Comparison of ENCODE assay signal across 8 mouse cellular contexts in the genomic region with DNA sequence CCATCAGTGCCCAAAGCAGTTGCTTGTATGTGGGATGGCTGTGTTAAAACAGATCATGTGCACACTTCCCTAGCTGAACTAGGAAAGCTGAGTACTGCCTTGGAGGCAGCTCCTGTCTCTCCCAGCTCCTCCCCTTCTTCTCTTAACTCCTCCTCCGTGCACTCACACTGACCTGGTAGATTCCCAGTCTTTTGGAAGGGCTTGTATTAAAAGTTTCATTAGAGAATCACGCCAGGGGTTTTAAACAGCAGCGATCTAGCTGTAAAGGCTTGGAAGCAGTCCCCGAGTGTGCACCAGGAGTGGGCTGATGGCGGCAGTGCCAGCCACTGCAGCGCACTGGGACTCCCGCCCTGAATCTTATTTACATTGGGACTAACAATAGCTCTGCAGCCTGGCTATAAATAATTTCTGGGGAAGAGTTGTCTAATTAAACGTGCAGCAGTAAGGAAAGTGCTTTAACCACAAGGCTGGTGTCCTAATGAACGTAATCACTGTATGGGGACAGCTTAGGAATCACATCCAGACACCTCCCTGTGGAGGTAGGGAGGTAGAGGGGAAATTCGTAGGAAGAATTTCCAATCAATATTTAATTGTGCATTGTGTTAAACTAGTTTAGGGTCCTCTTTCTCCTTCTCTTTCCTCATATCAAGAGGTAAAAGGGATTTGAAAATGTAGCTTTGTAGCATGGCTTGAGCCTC.
DNase-seq lines count a peak whose midpoint lies in the region; ATAC-seq lines count a peak whose summit lies in the region.

No protein-coding gene starts in this region.

- WGBS in heart, embryonic 15.5 days = 30% methylated on average over 10 of the region's 10 CpGs
- WGBS in stomach, embryonic 14.5 days = 17% methylated on average over 10 of the region's 10 CpGs

- intact Hi-C loops in left cerebral cortex, postnatal 10 days (cut with DNase I) = loop anchor here (5.0 kb wide), 1 partner anchor 66 kb away; no protein-coding TSS in a partner anchor

- H3K27ac ChIP-seq in heart, embryonic 15.5 days = peak overlapping the region; percentile 23; the same call in 1 of the 2 replicates
- H3K27ac ChIP-seq in stomach, embryonic 14.5 days (ENCODE audit: low read length) = no peak overlapping the region

- no peaks in the 10 kb centered on the region for H3K27me3 ChIP-seq in heart, embryonic 15.5 days
- H3K27me3 ChIP-seq in stomach, embryonic 14.5 days (ENCODE audit: control insufficient read depth, insufficient read depth, low read length) = no peaks in the 10 kb centered on the region

- H3K36me3 ChIP-seq in heart, embryonic 15.5 days = no peaks in the 10 kb centered on the region
- H3K36me3 ChIP-seq in stomach, embryonic 14.5 days (ENCODE audit: control insufficient read depth, insufficient read depth, low read length) = no peaks in the 10 kb centered on the region

- no peak overlapping the region for H3K9ac ChIP-seq in heart, embryonic 15.5 days
- no peak overlapping the region for H3K9ac ChIP-seq in stomach, embryonic 14.5 days (replicated peaks; ENCODE audit: low read depth, low read length)

- peak; percentile 23 for DNase-seq in cerebellum, adult 11-12 months
- DNase-seq in cerebellum, postnatal 4 days (ENCODE audit: low spot score in 2 of 2) = no peak
- DNase-seq in cerebellum, postnatal 14 days = peak; percentile 23 to 44
- peak; percentile 42 to 53 for DNase-seq in left cerebral cortex, postnatal 10 days (ENCODE audit: extremely low spot score in 1 of 2, low spot score in 2 of 2)

- peak overlapping the region; percentile 35 for H3K4me3 ChIP-seq in heart, embryonic 15.5 days
- no peak overlapping the region for H3K4me3 ChIP-seq in stomach, embryonic 14.5 days (ENCODE audit: low read depth, low read length)

- peak; percentile 47; the same call in 1 of the 2 replicates for ATAC-seq in heart, embryonic 15.5 days (replicated peaks; ENCODE audit: insufficient number of reproducible peaks, insufficient read depth, low FRiP score, low read depth)
- peak; percentile 42; the same call in 1 of the 2 replicates for ATAC-seq in stomach, embryonic 14.5 days (ENCODE audit: insufficient number of reproducible peaks, insufficient read depth, low FRiP score, low read depth)
- no peak for ATAC-seq in granulocyte monocyte progenitor cell, adult 5-6 weeks (replicated peaks; ENCODE audit: poor library complexity, severe bottlenecking)
- ATAC-seq in erythroblast, adult 5-6 weeks (replicated peaks; ENCODE audit: low FRiP score, poor library complexity, severe bottlenecking) = no peak

- peaks cover 9% of the 10 kb centered on the region for H3K4me1 ChIP-seq in heart, embryonic 15.5 days (replicated peaks)
- no peaks in the 10 kb centered on the region for H3K4me1 ChIP-seq in stomach, embryonic 14.5 days (ENCODE audit: control insufficient read depth, insufficient read depth, low read length)

- no peaks in the 10 kb centered on the region for H3K9me3 ChIP-seq in heart, embryonic 15.5 days (replicated peaks)
- no peaks in the 10 kb centered on the region for H3K9me3 ChIP-seq in stomach, embryonic 14.5 days (ENCODE audit: control insufficient read depth, low read depth, low read length)

- peak overlapping the region; percentile 54 for H3K4me2 ChIP-seq in heart, embryonic 15.5 days
- peak overlapping the region; percentile 28; the same call in 1 of the 2 replicates for H3K4me2 ChIP-seq in stomach, embryonic 14.5 days (replicated peaks; ENCODE audit: low read depth, low read length)

Comparison
In these comparisons a context has a peak if more than half of its experiments do, and no peak if none do; other contexts are left out.
1. DNase-seq: peak in cerebellum, adult 11-12 months (single experiment), cerebellum, postnatal 14 days (2 of 2) and left cerebral cortex, postnatal 10 days (2 of 2); none in cerebellum, postnatal 4 days (0 of 2).
2. ATAC-seq: peak in heart, embryonic 15.5 days (single experiment) and stomach, embryonic 14.5 days (single experiment); none in granulocyte monocyte progenitor cell, adult 5-6 weeks (single experiment) and erythroblast, adult 5-6 weeks (single experiment).